Mouse (Mus musculus) monocyte, adult 5-6 weeks (primary cell): Measurements from ENCODE around the gene Fhod1. TPM values are rescaled to one million over a fixed set of nuclear protein-coding genes. Genes with fewer than 3 reads are reported as not detected.

ENCODE experiments used
- ATAC-seq: fragments of 153-309, 156-312 bp; replicated peaks from 2 replicates; pipeline ENCODE4 v1.8.0; 2017; ENCODE audit warnings: mild to moderate bottlenecking; ENCODE audit not compliant: low TSS enrichment, insufficient number of reproducible peaks, severe bottlenecking, poor library complexity, low FRiP score
- total RNA-seq: library from RNA; stranded (forward); fragments of 200-1000, 200-491, 200-594 nt; gene quantifications from 3 replicates; pipeline ENCODE4 v1.2.3, GENCODE M21; 2017

Fhod1 gene
- total RNA-seq = 6.5 to 14.7 TPM (median 8.4 TPM) in 3 replicates

DNA sequence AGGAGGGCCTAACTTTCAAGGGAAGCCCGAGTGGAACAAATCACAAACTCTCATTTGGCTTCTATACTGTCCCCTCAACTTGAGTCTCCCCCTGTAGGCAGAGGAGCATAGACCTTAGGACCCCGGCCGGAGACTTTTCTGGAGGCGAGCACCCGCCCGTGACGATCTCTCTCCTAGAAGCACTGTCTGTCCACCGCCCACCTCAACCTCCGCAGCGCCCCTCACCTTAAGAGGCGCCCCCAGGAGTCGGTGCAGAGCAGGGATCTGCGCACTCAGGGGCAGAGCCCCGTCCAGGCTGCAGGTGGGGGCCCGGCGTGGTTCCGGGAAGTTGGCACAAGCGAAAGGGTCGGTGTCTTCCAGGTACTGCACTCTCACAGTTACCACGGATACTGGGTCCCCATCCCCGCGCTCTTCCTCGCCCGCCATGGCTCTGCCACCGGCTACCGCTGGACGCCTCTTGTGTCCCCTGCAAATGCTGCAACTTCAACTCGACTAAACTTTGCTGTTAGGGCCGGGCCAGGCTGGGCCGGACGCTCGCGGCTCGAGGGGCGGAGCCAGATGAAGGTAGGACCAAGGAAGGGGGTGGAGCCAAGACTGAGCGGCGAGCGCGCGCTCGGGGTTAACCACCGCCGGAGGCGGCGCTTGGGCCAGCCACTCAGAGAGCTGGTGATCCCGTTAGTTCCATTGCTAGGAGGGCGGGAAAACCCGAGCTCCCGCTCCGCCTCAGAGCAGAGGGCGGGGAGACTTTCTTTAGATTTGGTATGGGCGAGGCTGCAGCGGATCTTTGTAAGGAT, at the start of gene Fhod1:
TSS of gene Fhod1 (minus strand) at position 526 of the 794 bp plus-strand sequence.
- ATAC-seq = peak; percentile 79

GRCm38 (mm10) chr8:105393915-105394314, 46.2 kb upstream of the Fhod1 start:
- ATAC-seq = no peak

- no peak for ATAC-seq
These were observed 45.5 kb upstream of the Fhod1 start for GRCm38 (mm10) chr8:105393089-105393787.

DNA sequence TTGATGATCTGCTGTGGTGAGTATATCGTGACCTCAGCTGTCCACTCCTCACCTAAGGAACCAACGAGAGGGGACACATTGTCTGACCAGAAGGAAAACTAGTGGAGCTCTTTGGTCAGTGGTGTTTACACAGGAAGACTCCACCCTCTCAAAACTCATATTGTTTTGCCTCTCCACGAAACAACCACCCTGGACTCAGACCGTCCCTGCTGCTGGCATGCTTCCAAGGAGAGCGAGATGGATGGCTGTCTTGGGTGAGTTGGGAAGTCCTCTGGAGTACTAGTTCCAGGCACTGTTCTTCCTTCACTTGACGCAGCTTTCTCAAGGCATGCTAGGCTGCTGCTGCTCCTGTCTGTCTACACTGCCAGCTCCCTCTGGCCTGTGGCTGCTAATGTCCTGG, 41.3 kb upstream of the Fhod1 start:
- ATAC-seq = no peak

- no peak for ATAC-seq
These were observed 39.4 kb upstream of the Fhod1 start for GRCm38 (mm10) chr8:105387151-105387550.

GRCm38 (mm10) chr8:105384070-105384469, 36.3 kb upstream of the Fhod1 start:
- no peak for ATAC-seq

DNA sequence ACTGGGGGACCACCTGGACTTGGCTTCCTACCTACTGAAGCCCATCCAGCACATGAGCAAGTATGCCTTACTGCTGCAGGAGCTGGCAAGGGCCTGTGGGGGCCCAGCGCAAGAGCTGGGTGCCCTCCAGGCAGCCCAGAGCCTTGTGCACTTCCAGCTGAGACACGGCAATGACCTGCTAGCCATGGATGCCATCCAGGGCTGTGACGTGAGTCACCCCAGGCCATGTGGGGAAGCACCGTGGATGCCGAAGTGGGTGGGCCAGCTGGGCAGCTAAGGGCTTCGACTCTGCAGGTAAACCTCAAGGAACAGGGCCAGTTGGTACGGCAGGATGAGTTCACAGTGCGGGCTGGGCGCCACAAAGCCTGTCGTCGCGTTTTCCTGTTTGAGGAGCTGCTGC, 32.6 kb upstream of the Fhod1 start:
- no peak for ATAC-seq

- ATAC-seq = no peak
These were observed 30.9 kb upstream of the Fhod1 start for GRCm38 (mm10) chr8:105378673-105379072.

DNA sequence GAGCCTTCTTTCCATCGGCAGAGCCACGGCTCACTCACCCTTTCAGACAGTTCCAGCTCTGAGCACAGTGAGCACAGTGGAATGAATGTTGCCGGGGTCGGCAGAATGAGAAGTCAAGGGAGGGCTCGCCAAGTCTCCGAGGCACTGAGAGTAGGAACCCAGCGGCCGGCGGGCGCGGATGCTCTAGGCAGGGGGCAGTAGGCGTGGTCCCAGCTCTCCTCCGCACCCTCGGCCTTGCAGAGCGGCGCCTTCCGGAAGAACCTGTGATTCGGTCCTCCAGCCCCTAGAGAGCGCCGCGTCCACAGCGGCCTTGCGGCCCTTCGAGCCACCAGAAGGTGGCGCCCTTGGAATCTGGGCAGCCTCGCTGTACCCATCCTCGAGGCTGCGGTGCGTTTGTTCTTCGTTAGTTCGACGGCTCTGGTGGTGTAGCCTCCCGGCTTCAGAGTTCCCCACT, 26.8 kb upstream of the Fhod1 start:
- ATAC-seq = 0 out of 2 replicates have a peak, but pooled peaks have one; percentile 36

GRCm38 (mm10) chr8:105373032-105373431, 25.3 kb upstream of the Fhod1 start, which contains the start of gene Plekhg4:
TSS of gene Plekhg4 (plus strand) at chr8:105373274.
- ATAC-seq = no peak

DNA sequence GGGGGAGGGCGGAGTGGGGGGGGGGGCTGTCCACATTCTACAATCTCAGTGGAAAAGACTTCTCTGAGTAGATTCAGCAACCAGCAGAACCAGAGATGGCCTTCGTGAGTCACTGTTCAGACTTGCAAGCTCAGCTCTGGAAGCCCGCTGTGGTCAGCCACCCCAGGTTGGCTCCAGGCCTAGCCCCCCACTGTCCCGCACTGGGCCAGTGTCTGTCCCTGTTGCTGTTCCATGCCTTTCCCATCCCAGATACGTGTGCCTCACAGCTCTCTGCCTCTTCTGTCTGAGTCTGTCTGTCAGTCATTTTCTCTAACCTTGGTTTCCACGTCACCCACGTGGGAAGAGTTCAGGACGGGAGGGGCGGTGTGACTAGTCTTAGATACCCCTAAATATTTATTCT, 24.7 kb upstream of the Fhod1 start:
- ATAC-seq = no peak

DNA sequence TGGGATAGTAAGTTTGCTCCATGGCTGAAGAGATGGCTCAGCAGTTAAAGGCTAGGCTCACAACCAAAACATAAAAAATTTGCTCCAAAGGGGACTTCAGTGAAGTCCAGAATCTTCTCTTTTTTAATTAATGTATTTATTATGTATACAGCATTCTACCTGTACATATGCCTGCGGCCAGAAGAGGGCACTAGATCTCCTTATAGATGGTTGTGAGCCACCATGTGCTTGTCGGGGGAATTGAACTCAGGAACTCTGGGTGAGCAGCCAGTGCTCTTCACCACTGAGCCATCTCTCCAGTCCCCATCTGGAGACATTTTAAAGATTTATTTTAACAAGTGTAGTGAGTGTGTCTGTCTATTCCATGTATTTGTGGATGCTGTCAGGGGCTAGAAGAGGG, 19.4 kb upstream of the Fhod1 start:
- no peak for ATAC-seq

DNA sequence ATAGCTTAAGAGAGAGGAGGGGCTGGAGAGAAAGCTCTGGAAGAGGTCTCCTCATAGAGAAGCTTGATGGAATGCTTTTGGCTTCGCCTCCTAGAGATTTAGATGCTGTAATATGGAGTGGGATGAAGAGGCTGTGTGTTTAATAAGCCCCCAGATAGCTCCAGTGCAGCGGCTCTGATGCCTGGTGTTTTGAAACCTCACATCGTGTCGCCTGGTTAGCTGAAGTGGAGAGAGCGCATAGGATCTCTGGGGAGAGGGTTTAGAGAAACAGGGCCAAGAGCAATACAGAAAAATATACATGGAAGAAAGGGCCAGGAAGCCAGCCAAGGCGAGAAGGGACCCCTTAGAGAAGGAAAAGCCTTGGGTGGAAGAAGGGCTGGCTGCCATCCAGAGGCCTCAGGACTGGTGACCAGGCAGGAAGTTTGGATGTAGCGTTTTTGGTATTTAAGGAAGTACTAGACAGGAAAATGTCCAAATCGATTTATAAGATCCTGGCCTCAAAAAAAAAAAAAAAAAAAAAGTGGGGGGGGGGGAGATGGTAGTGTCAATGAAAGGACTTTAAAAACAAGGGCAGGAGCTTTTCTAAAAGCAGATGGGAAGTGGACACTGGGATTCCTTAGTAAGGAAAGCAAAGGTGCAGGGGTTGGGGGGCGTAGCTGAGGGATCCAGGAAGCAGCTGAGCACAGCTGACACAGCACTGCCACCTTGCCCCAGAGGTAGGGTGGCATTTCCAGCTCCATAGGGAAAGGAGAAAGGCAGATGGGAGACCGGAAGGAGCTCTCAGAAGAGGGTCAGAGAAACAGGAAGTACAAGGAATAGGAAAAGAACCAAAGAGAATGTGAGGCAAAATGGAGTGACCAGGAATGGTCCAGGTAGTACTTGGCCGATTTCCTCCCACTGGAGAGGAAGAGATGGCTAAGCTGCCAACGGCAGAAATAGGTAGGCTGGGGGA, 14.3 kb upstream of the Fhod1 start:
- ATAC-seq = no peak

GRCm38 (mm10) chr8:105359646-105360045, 11.9 kb upstream of the Fhod1 start:
- no peak for ATAC-seq

DNA sequence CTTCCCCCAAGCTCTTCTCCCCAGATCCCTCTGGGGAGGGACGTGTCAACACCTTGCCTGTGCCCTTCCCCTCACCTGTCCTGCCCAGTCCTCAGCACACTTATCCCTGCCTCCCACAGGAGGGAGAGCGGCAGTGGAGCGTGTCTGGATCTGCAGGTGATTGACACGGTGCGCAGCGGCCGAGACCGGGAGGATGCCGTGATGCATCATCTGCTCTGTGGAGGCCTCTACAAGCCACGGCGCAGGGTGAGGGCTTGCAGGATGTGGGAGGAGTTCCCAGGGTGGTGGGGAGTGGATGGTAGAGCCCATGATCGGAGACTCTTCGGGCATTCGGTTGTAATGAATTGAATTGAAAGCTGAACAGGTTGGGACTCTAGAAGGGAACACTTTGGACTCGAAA, 11.5 kb upstream of the Fhod1 start:
- ATAC-seq = no peak

GRCm38 (mm10) chr8:105356681-105357080, 8.9 kb upstream of the Fhod1 start:
- ATAC-seq = no peak

DNA sequence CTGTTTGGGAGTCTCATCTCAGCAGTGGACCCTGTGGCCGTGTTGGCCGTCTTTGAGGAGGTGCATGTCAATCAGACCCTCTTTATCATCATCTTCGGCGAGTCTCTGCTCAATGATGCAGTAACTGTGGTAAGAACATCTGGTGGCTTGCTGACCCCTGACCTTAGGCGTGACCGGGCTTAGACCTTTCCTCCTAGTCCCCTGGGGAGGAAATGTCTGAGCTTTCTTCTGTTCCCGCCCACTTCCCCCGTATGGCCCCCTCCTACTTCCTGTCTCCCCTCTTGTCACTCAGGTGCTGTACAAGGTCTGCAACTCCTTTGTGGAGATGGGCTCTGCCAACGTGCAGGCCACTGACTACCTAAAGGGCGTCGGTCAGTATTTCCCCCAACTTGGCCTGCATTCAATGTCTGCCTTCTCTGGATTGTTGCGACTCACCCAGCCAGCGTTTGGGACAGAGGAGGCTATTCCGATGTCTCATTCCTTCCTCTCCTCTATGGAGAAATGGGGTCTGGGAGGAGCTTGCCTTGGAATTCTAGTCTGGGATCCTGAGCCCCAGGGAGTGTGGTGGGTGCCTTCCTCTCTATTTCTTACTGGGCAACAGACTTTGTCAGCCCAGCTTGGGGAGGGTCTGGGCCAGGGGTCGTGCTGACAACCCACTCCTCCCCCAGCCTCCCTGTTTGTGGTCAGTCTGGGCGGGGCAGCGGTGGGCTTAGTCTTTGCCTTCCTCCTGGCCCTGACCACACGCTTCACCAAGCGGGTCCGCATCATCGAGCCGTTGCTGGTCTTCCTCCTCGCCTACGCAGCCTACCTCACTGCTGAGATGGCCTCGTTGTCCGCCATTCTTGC, 7.6 kb upstream of the Fhod1 start:
- ATAC-seq = no peak

DNA sequence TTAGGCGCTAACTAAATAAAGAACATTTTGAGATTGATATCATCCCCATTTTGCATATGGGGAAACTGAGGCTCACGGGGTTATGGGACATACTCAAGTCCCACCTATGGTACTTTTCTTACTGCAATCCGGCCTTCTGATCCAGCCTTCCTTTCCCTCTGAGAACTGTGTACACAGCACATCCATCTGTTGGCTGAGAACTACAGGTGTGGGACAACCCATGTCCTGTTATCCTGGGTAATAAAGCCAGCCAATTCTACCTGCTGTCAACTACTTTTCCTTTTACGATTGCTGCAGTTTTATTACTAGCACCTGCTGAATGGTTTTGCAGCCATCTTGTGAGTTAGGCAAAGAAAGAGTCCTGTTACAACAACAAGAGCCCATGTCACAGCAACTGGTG, 6.8 kb upstream of the Fhod1 start:
- ATAC-seq = no peak
